ENCODE assay signal across 8 mouse cellular contexts in the genomic region with DNA sequence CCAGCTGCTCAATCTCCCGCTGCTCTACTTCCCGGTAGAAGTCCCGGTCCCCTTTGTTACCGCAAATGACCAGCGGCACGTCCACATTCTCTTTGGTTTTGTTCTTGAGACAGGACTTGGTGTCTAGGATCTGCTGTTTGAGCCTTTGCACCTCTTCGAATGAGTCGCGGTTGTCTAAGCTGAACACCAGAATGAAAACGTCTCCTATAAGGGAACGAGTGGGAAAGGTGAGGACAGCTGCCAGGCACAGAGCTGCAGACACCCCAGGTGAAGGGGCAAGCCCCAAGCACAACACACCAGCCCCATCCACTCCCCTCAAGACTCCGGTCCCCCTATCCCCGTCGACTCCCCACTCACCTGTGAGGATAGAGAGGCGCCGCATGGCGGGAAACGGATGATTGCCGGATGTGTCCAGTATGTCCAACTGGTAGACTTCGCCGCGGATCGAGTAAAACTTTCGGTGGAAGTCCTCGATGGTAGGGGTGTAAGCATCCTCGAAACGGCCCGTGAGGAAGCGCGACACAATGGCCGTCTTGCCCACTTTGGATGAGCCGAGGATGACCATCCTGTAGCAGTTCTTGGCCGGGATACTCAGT. TPM values are rescaled to one million over a fixed set of nuclear protein-coding genes. Genes with fewer than 3 reads are reported as not detected.
DNase-seq lines count a peak whose midpoint lies in the region; ATAC-seq lines count a peak whose summit lies in the region.

No protein-coding gene starts in this region.

- peaks cover 49% of the 10 kb centered on the region for H3K4me1 ChIP-seq in heart, embryonic 16.5 days (ENCODE audit: control insufficient read depth, insufficient read depth, low read length)
- peaks cover 16% of the 10 kb centered on the region for H3K4me1 ChIP-seq in limb, embryonic 11.5 days (ENCODE audit: control insufficient read depth, insufficient read depth, low read length)
- peaks cover 23% of the 10 kb centered on the region for H3K4me1 ChIP-seq in midbrain, embryonic 16.5 days (ENCODE audit: control insufficient read depth, insufficient read depth, low read length)

- peaks cover 9% of the 10 kb centered on the region; the same call in 1 of the 2 replicates for H3K36me3 ChIP-seq in heart, embryonic 16.5 days (ENCODE audit: control insufficient read depth, insufficient read depth)
- 0 out of 2 replicates have a peak, but pooled peaks cover 3% of the 10 kb centered on the region for H3K36me3 ChIP-seq in limb, embryonic 11.5 days (ENCODE audit: control insufficient read depth, insufficient read depth, low read length)
- H3K36me3 ChIP-seq in midbrain, embryonic 16.5 days (ENCODE audit: control insufficient read depth, insufficient read depth, low read length), result no peaks in the 10 kb centered on the region

- H3K4me3 ChIP-seq in heart, embryonic 16.5 days (ENCODE audit: low read length), result peak overlapping the region; percentile 70
- peak overlapping the region; percentile 41 for H3K4me3 ChIP-seq in limb, embryonic 11.5 days (ENCODE audit: low read depth, low read length)
- peak overlapping the region; percentile 44 for H3K4me3 ChIP-seq in midbrain, embryonic 16.5 days (ENCODE audit: low read depth, low read length)

- ATAC-seq in heart, embryonic 16.5 days (replicated peaks; ENCODE audit: extremely low read depth, insufficient read depth, low FRiP score), result 0 out of 2 replicates have a peak, but pooled peaks have one; percentile 2
- no peak for ATAC-seq in limb, embryonic 11.5 days (ENCODE audit: insufficient number of reproducible peaks, low FRiP score, low TSS enrichment, low read depth)
- peak; percentile 14; the same call in 1 of the 2 replicates for ATAC-seq in midbrain, embryonic 16.5 days

- H3K27me3 ChIP-seq in heart, embryonic 16.5 days (ENCODE audit: control insufficient read depth, insufficient read depth, low read length), result no peaks in the 10 kb centered on the region
- H3K27me3 ChIP-seq in limb, embryonic 11.5 days (ENCODE audit: control insufficient read depth, insufficient read depth, low read length), result peaks cover 19% of the 10 kb centered on the region
- peaks cover 19% of the 10 kb centered on the region for H3K27me3 ChIP-seq in midbrain, embryonic 16.5 days (ENCODE audit: control insufficient read depth, insufficient read depth, low read depth, low read length)

- H3K9me3 ChIP-seq in heart, embryonic 16.5 days (replicated peaks; ENCODE audit: control insufficient read depth, low read length), result no peaks in the 10 kb centered on the region
- no peaks in the 10 kb centered on the region for H3K9me3 ChIP-seq in limb, embryonic 11.5 days (ENCODE audit: control insufficient read depth, low read length)
- no peaks in the 10 kb centered on the region for H3K9me3 ChIP-seq in midbrain, embryonic 16.5 days (replicated peaks; ENCODE audit: control insufficient read depth, low read length, poor library complexity, severe bottlenecking)

- H3K27ac ChIP-seq in heart, embryonic 16.5 days (ENCODE audit: low read length), result peak overlapping the region; percentile 80
- no peak overlapping the region for H3K27ac ChIP-seq in limb, embryonic 11.5 days (replicated peaks; ENCODE audit: low read depth, low read length)
- no peak overlapping the region for H3K27ac ChIP-seq in midbrain, embryonic 16.5 days (ENCODE audit: low read length)

- H3K9ac ChIP-seq in heart, embryonic 16.5 days (ENCODE audit: low read length), result peak overlapping the region; percentile 79
- peak overlapping the region; percentile 47 for H3K9ac ChIP-seq in limb, embryonic 11.5 days (ENCODE audit: low read length)
- H3K9ac ChIP-seq in midbrain, embryonic 16.5 days (ENCODE audit: low read depth, low read length), result peak overlapping the region; percentile 60

- peak; percentile 50 for DNase-seq in embryo, embryonic 11 days
- DNase-seq in embryo, embryonic 10 days (ENCODE audit: low spot score), result no peak
- DNase-seq in B cell, adult 2 months, result peak; percentile 36 to 43
- DNase-seq in cerebellum, postnatal 10 days, result peak; percentile 34 to 59
- DNase-seq in limb, embryonic 11.5 days (ENCODE audit: low spot score), result peak; percentile 60
- DNase-seq in layer of hippocampus, postnatal 25 days (ENCODE audit: extremely low spot score in 1 of 2, low spot score in 1 of 2), result no peak

- WGBS in heart, embryonic 16.5 days, result 1% methylated on average over 33 of the region's 33 CpGs
- WGBS in limb, embryonic 11.5 days, result 3% methylated on average over 33 of the region's 33 CpGs
- WGBS in midbrain, embryonic 16.5 days, result 2% methylated on average over 33 of the region's 33 CpGs

- H3K4me2 ChIP-seq in heart, embryonic 16.5 days (ENCODE audit: low read depth, low read length), result peak overlapping the region; percentile 94
- H3K4me2 ChIP-seq in limb, embryonic 11.5 days (ENCODE audit: low read depth, severe bottlenecking), result peak overlapping the region; percentile 92
- H3K4me2 ChIP-seq in midbrain, embryonic 16.5 days (ENCODE audit: low read length), result peak overlapping the region; percentile 94

RNA-seq across cellular contexts. Expression of a gene that starts 0.5 kb away (rescaled TPM):
- polyA plus RNA-seq in heart, embryonic 16.5 days (2015; fragmentation: Nextera tagmentation; extraction: Ambion mirVana), result 7.7 and 9.0 TPM in 2 replicates
- 1.1 and 1.2 TPM in 2 replicates for polyA plus RNA-seq in limb, embryonic 11.5 days (2014; fragmentation: Nextera tagmentation; extraction: Ambion mirVana)
- 1.7 and 2.5 TPM in 2 replicates for polyA plus RNA-seq in midbrain, embryonic 16.5 days (2015; fragmentation: Nextera tagmentation; extraction: Ambion mirVana)
- 10 to 100 TPM; 54.8 to 67.0 TPM for total RNA-seq in layer of hippocampus, postnatal 25 days (2021)

RNA-seq across cellular contexts. Expression of a gene that starts 16.3 kb away (rescaled TPM):
- polyA plus RNA-seq in heart, embryonic 16.5 days (2015; fragmentation: Nextera tagmentation; extraction: Ambion mirVana), result 44.0 and 45.6 TPM in 2 replicates
- polyA plus RNA-seq in limb, embryonic 11.5 days (2014; fragmentation: Nextera tagmentation; extraction: Ambion mirVana), result 44.9 and 45.5 TPM in 2 replicates
- polyA plus RNA-seq in midbrain, embryonic 16.5 days (2015; fragmentation: Nextera tagmentation; extraction: Ambion mirVana), result 30.7 and 33.4 TPM in 2 replicates
- 10 to 100 TPM; 34.7 to 38.8 TPM for total RNA-seq in layer of hippocampus, postnatal 25 days (2021)

Comparison
In these comparisons a context has a peak if more than half of its experiments do, and no peak if none do; other contexts are left out.
1. DNase-seq: peak in embryo, embryonic 11 days (single experiment), B cell, adult 2 months (2 of 2), cerebellum, postnatal 10 days (2 of 2) and limb, embryonic 11.5 days (single experiment); none in embryo, embryonic 10 days (single experiment) and layer of hippocampus, postnatal 25 days (0 of 2).
2. Peak in every context shown above with its lines, with median percentiles within 50 percentile points of each other: H3K4me2 ChIP-seq, H3K4me3 ChIP-seq and H3K9ac ChIP-seq.